Mouse (Mus musculus) ES-E14 (cell line): ENCODE data around the gene Rundc3a. TPM values are rescaled to one million over a fixed set of nuclear protein-coding genes. Genes with fewer than 3 reads are reported as not detected.
A peak's percentile ranks its signal among the peaks of the same experiment; 100 is the strongest.

ENCODE experiments used
- DNase-seq: peaks from one replicate; pipeline ENCODE4 v3.0.0-alpha.2; 2013; ENCODE audit warnings: low read depth, low spot score
- H3K27ac ChIP-seq: 2 replicates; pipeline ENCODE4 v1.5.1; 2012; ENCODE audit warnings: low read depth, mild to moderate bottlenecking, low read length, moderate library complexity, mixed read lengths; ENCODE audit not compliant: poor library complexity, insufficient read depth, severe bottlenecking
- H3K36me3 ChIP-seq: 2 replicates; pipeline ENCODE4 v1.6.1; 2012; ENCODE audit warnings: mild to moderate bottlenecking, low read length, moderate library complexity, mixed read lengths; ENCODE audit not compliant: control insufficient read depth, poor library complexity, insufficient read depth, severe bottlenecking
- H3K4me1 ChIP-seq, 2 experiments: fragments of 150-350 bp in 1 of 2; sonication (generic) in 1 of 2; 2 replicates each; pipeline ENCODE4 v1.6.1; 2012; ENCODE audit warnings: low read length in 2 of 2, mild to moderate bottlenecking in 1 of 2, mixed read lengths in 1 of 2; ENCODE audit not compliant: control insufficient read depth in 2 of 2, insufficient read depth in 2 of 2, poor library complexity in 1 of 2
- H3K4me3 ChIP-seq, 2 experiments: fragments of 150-350 bp in 1 of 2; sonication (generic) in 1 of 2; 2 replicates each; pipeline ENCODE4 v1.5.1; 2012; ENCODE audit warnings: low read length in 2 of 2, low read depth in 1 of 2, mild to moderate bottlenecking in 1 of 2, mixed read lengths in 1 of 2; ENCODE audit not compliant: insufficient read depth in 1 of 2, poor library complexity in 1 of 2, severe bottlenecking in 1 of 2
- H3K9ac ChIP-seq: 2 replicates; pipeline ENCODE4 v1.6.1; 2012; ENCODE audit warnings: low read depth, mild to moderate bottlenecking, low read length, mixed read lengths; ENCODE audit not compliant: poor library complexity, insufficient read depth, severe bottlenecking
- H3K9me3 ChIP-seq: fragments of 150-350 bp; sonication (generic); 2 replicates; pipeline ENCODE4 v1.6.1; 2012; ENCODE audit warnings: low read depth, mild to moderate bottlenecking, low read length; ENCODE audit not compliant: control insufficient read depth, insufficient read depth
- CHD2 ChIP-seq: IDR thresholded peaks from 2 replicates; pipeline ENCODE4 v1.6.1; 2014; ENCODE audit warnings: mild to moderate bottlenecking, low read depth, low read length, inconsistent platforms
- HCFC1 ChIP-seq: IDR thresholded peaks from 2 replicates; pipeline ENCODE4 v1.6.1; 2012; ENCODE audit warnings: low read length, inconsistent platforms, borderline replicate concordance; ENCODE audit not compliant: insufficient read depth
- MAFK ChIP-seq: IDR thresholded peaks from 2 replicates; pipeline ENCODE4 v1.6.1; 2014; ENCODE audit warnings: mild to moderate bottlenecking, low read depth, low read length, inconsistent platforms; ENCODE audit not compliant: insufficient read depth
- ZC3H11A ChIP-seq: IDR thresholded peaks from 2 replicates; pipeline ENCODE4 v1.6.1; 2012; ENCODE audit warnings: low read depth, mild to moderate bottlenecking, inconsistent platforms, low read length, borderline replicate concordance
- ZNF384 ChIP-seq: IDR thresholded peaks from 2 replicates; pipeline ENCODE4 v1.6.1; 2012; ENCODE audit warnings: low read depth, low read length, inconsistent platforms
- in situ Hi-C, 2 experiments: fragments of 600-800 bp; cut with MboI; formaldehyde crosslinking; loops; one replicate each; pipeline ENCODE4 v1.15.1; 2025; ENCODE audit warnings: low sequenced_read_pairs in 2 of 2, inconsistent platforms in 1 of 2; ENCODE audit not compliant: unreplicated experiment in 2 of 2
- total RNA-seq: library from RNA; depleted of rRNA; stranded (reverse); fragments of 300-350 nt; gene quantifications from 2 replicates; pipeline ENCODE4 v1.2.3, GENCODE M21; 2012

Gene Rundc3a
- total RNA-seq, 1 experiment = 6.7 TPM

- TF ChIP-seq MAFK = no peak
- in situ Hi-C loops = no loop called here
- H3K9ac ChIP-seq = peak overlapping the region; percentile 79
- peaks cover 42% of the 10 kb centered on the region for H3K36me3 ChIP-seq
- peaks cover 0 to 16% of the 10 kb centered on the region in 2 experiments; a peak in 2 of 4 replicates for H3K4me1 ChIP-seq
- H3K9me3 ChIP-seq = no peaks in the 10 kb centered on the region
- H3K4me3 ChIP-seq = peak overlapping the region; percentile 75 to 94
- no peak for DNase-seq
- peak overlapping the region; percentile 67; the same call in 1 of the 2 replicates for H3K27ac ChIP-seq
Measured at GRCm38 (mm10) chr11:102406401-102406800, 13.2 kb downstream of the Rundc3a start.

- in situ Hi-C loops = no loop called here
- H3K4me3 ChIP-seq = peak overlapping the region; percentile 75 to 94
- H3K9me3 ChIP-seq = no peaks in the 10 kb centered on the region
- peak overlapping the region; percentile 86 for H3K9ac ChIP-seq
- H3K4me1 ChIP-seq = peaks cover 0 to 13% of the 10 kb centered on the region in 2 experiments; a peak in 2 of 4 replicates
- peaks cover 37% of the 10 kb centered on the region for H3K36me3 ChIP-seq
- DNase-seq = peak; percentile 71
- peak overlapping the region; percentile 92 for H3K27ac ChIP-seq
- TF ChIP-seq ZC3H11A (no peak), ZNF384 (no peak), MAFK (no peak)
Measured at GRCm38 (mm10) chr11:102406900-102407833, 14.0 kb downstream of the Rundc3a start.

GRCm38 (mm10) chr11:102407834-102408215 is 14.6 kb downstream of the Rundc3a start, which contains the start of gene Slc25a39:
TSS of gene Slc25a39 (minus strand) at chr11:102407946.
- peaks cover 0 to 13% of the 10 kb centered on the region in 2 experiments; a peak in 2 of 4 replicates for H3K4me1 ChIP-seq
- in situ Hi-C loops = no loop called here
- TF ChIP-seq MAFK = no peak
- TF ChIP-seq HCFC1 = no peak
- no peak for TF ChIP-seq ZC3H11A
- TF ChIP-seq CHD2 = no peak
- no peak for TF ChIP-seq ZNF384
- peak within 1 kb of the TSS; percentile 87 for H3K9ac ChIP-seq
- peaks cover 31% of the 10 kb centered on the region for H3K36me3 ChIP-seq
- no peaks in the 10 kb centered on the region for H3K9me3 ChIP-seq
- peak within 1 kb of the TSS; percentile 92 for H3K27ac ChIP-seq
- peak within 1 kb of the TSS; percentile 75 to 94 for H3K4me3 ChIP-seq
- DNase-seq = no peak

GRCm38 (mm10) chr11:102408344-102408876 is 15.2 kb downstream of the Rundc3a start:
- peaks cover 0 to 13% of the 10 kb centered on the region in 2 experiments; a peak in 2 of 4 replicates for H3K4me1 ChIP-seq
- TF ChIP-seq HCFC1 = peak; percentile 42; the same call in 1 of the 2 replicates
- TF ChIP-seq ZNF384 = no peak
- H3K9ac ChIP-seq = peak overlapping the region; percentile 87
- peak overlapping the region; percentile 75 to 94 for H3K4me3 ChIP-seq
- H3K9me3 ChIP-seq = no peaks in the 10 kb centered on the region
- peak overlapping the region; percentile 92 for H3K27ac ChIP-seq
- DNase-seq = peak; percentile 99
- in situ Hi-C loops = no loop called here
- H3K36me3 ChIP-seq = peaks cover 25% of the 10 kb centered on the region
